Mouse (Mus musculus): Measurements from ENCODE around the gene Gclm. TPM values are rescaled to one million over a fixed set of nuclear protein-coding genes. Genes with fewer than 3 reads are reported as not detected.
"Not testable (repeated sequence)": the region's sequence is repeated elsewhere in the genome, so short reads cannot be mapped to it uniquely, and the experiment has no call there.

The Gclm gene
- polyA plus RNA-seq, 1 experiment from 2014 or later = 604 TPM

DNA sequence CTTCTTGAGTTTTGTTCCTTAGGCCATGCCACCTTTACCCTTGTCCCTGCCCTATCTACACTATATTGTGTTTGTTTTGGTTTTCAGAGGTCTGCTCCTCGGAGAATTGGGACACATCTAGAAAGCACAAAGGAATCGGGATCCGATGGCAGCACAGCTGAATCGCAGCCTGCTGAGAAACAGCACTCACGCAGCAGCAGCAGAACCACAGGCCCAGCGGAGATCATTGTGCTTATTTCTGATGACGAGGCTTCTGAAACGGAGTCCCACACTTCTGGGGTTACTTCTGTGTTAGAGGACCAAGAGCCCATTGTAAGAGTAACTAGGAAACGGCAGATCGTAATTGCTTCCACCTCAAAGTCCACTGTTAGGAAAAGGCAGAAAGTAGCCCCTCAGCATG is 29.8 kb downstream of the Gclm start:
- H3K4me2 ChIP-seq = peak overlapping the region; percentile 74

DNA sequence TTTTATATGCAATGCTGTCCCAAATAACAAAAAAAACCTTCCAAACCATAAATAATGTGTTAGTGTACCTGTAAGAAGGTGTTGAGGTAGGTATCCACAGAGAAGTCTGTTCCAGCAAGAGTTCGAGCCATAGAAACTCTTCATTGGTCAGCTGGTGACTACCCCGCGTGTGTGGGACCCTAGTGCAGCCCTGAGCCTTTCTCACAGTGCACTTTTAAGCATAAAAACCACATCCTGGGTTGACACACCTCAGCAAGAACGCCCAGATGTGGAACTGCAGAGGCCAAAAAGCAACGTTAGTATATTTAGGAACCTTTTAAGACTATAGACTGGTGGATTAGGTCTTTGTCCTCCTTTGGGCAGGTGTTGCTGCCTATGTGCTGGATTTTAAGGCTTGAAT is 41.8 kb downstream of the Gclm start:
- H3K4me3 ChIP-seq = no peak overlapping the region
- no peaks in the 10 kb centered on the region for H3K9me3 ChIP-seq (replicated peaks)
- no peak overlapping the region for H3K27ac ChIP-seq
- no peak for ATAC-seq
- no peak overlapping the region for H3K9ac ChIP-seq
- H3K4me2 ChIP-seq = no peak overlapping the region
- H3K27me3 ChIP-seq (replicated peaks) = peaks cover 6% of the 10 kb centered on the region; the same call in 1 of the 2 replicates
- 45% methylated on average over 5 of the region's 5 CpGs for WGBS (ENCODE audit: insufficient replicate concordance)
- peaks cover 2% of the 10 kb centered on the region for H3K4me1 ChIP-seq
- H3K36me3 ChIP-seq = peaks cover 37% of the 10 kb centered on the region

More for the DNA sequence above, 29.8 kb downstream of the Gclm start:
- Histone ChIP-seq H3K9ac (peak overlapping the region; percentile 93), H3K36me3 (peaks cover 57% of the 10 kb centered on the region), H3K27ac (0 out of 2 replicates have a peak overlapping the region, but pooled peaks have one; percentile 71), H3K4me3 (peak overlapping the region; percentile 98), H3K9me3 (replicated peaks) (no peaks in the 10 kb centered on the region), H3K4me1 (peaks cover 65% of the 10 kb centered on the region), H3K27me3 (replicated peaks) (no peaks in the 10 kb centered on the region)
- 72% methylated on average over 10 of the region's 10 CpGs for WGBS (ENCODE audit: insufficient replicate concordance)
- no peak for ATAC-seq

DNA sequence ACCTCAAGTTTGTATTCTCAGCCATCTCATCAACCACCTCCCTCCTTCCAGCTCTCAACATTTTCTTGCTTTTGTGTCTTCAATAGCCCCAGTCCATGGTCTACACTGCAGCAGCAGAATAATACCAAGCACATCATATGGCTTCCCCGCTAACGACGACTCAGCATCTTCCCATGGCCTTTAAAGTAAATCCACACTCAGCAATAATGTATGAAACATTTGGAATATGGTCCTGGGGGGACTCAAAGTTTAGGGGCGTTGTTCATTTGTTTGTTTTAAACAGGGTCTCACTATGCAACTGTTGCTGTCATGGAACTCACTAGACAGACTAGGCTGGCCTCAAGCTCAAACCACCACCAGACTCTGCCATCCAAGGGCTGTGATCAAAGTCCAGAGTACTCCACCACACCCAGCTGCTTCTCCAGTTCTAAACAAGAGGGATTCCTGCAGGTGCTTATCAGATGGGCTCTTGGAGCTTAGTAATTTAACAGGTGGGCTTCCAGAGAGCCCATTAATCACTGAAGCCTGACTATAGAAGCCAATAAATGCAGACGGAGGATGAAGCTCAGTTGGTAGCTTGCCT is 43.3 kb downstream of the Gclm start:
- no peak overlapping the region for H3K4me2 ChIP-seq
- H3K36me3 ChIP-seq = peaks cover 22% of the 10 kb centered on the region
- no peak overlapping the region for H3K4me3 ChIP-seq
- no peak overlapping the region for H3K27ac ChIP-seq
- peaks cover 7% of the 10 kb centered on the region for H3K4me1 ChIP-seq
- peaks cover 6% of the 10 kb centered on the region; the same call in 1 of the 2 replicates for H3K27me3 ChIP-seq (replicated peaks)
- H3K9me3 ChIP-seq (replicated peaks) = no peaks in the 10 kb centered on the region
- no peak for ATAC-seq
- WGBS (ENCODE audit: insufficient replicate concordance) = 75% methylated on average over 5 of the region's 5 CpGs
- H3K9ac ChIP-seq = no peak overlapping the region

DNA sequence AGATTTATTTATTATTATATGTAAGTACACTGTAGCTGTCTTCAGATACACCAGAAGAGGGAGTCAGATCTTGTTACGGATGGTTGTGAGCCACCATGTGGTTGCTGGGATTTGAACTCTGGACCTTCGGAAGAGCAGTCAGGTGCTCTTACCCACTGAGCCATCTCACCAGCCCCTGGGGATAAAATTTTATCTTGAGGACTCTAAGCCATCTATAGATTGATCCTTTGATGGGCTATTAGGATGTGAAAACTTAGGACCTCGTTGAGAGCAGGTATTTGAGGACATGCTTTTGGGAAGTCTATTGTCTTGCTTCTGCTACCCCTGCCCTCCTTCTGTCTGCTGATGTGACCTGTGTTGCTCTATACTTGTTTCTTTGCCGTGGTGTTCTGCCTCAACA is 44.0 kb downstream of the Gclm start:
- H3K27ac ChIP-seq; H3K4me2 ChIP-seq; H3K4me3 ChIP-seq; ATAC-seq; H3K9ac ChIP-seq; H3K27me3 ChIP-seq (replicated peaks); H3K9me3 ChIP-seq (replicated peaks): not testable (repeated sequence)
- Histone ChIP-seq H3K36me3 (peaks cover 15% of the 10 kb centered on the region), H3K4me1 (peaks cover 11% of the 10 kb centered on the region)
- WGBS (ENCODE audit: insufficient replicate concordance) = 69% methylated on average over 4 of the region's 4 CpGs

DNA sequence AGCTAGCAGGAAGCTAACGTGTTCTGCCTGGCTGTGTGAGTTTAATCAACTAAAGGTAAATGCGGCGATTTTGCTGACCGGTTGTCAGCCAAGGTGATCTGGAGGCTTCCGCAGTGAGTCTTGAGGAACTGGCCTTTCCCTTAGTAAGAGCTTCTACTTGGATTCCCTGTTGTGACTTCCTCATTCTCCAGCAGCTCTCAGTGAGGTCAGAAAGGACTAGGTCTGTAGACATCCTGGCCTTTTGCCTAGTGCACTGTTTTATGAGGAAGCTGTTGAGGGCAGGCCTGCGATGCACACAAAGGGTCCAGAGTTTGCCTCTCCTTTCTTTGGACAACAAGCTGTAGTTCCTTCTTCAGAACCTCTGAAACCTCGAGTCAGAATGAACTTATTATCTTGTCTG is 45.3 kb downstream of the Gclm start:
- WGBS (ENCODE audit: insufficient replicate concordance) = 23% methylated on average over 7 of the region's 7 CpGs
- H3K4me2 ChIP-seq = no peak overlapping the region

DNA sequence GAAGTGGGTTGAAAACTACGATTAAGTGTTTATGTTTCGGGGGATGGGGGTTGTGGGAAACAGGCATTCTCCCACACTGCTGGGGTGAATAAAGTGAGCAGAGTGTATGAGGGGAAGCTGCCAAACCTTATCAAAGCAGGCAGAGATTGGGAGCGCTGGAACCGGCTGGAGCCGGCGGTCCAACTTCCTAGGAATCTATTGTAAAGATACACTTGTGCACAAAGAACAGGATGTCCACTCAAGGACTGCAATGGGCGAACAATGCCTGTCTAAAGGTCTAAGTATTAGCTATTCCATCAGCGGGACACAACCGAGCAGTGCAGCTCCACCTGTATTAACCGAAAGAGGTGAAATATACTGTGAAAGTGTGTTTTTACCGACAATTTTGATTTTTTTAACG is 46.5 kb downstream of the Gclm start:
- Histone ChIP-seq H3K4me2 (peak overlapping the region; percentile 98), H3K9me3 (replicated peaks) (no peaks in the 10 kb centered on the region), H3K4me1 (peaks cover 19% of the 10 kb centered on the region), H3K27me3 (replicated peaks) (peaks cover 9% of the 10 kb centered on the region; the same call in 1 of the 2 replicates), H3K4me3 (no peak overlapping the region), H3K9ac (no peak overlapping the region), H3K27ac (no peak overlapping the region), H3K36me3 (no peaks in the 10 kb centered on the region)
- ATAC-seq = no peak
- WGBS (ENCODE audit: insufficient replicate concordance) = 56% methylated on average over 12 of the region's 12 CpGs

More for the DNA sequence above, 45.3 kb downstream of the Gclm start:
- H3K9ac ChIP-seq = no peak overlapping the region
- no peak overlapping the region for H3K4me3 ChIP-seq
- no peaks in the 10 kb centered on the region for H3K9me3 ChIP-seq (replicated peaks)
- peaks cover 18% of the 10 kb centered on the region for H3K4me1 ChIP-seq
- peaks cover 3% of the 10 kb centered on the region for H3K36me3 ChIP-seq
- peaks cover 9% of the 10 kb centered on the region; the same call in 1 of the 2 replicates for H3K27me3 ChIP-seq (replicated peaks)
- ATAC-seq = no peak
- no peak overlapping the region for H3K27ac ChIP-seq

DNA sequence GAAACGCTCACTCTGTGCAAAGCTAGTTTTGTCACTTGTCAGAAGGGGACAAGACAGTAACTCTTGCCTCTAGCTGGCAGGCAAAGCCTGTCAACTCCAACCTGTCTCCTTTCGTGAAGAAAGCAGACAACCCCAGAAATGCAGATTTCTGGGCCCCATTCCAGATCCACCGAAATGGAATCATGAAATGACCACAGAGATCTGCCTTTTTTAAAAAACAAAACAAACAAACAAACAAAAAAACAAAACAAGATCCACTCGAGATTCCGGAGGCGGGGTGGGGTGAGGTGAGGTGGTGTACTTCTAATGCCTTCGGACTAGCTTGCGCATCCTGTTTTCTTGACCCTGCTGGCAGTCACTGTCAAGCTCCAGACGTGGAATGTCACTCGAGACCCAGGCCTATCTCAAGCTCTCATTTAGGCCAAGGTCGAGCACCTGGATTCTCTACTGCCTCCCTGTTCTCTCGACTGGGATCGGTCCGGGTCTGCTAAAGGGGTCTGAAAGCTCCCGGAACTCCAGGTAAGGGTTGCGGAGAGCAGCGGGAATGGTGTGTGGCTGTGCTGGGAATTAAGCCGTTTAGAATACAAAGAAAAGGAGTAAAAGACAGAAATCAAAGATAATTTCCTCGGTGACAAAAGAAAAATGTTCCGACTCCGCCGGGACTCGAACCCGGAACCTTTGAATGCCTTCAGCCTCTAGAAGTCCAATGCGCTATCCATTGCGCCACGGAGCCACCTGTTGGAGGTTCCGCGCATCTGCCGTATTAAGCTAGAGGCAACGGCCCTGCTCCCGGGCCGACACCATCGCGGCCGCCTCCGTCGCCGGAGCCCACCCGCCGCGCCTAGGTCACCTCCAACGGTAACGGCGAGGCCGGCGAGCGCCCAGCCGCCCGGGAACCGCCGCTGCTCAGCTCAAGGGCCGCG is 47.2 kb downstream of the Gclm start:
- H3K36me3 ChIP-seq = no peaks in the 10 kb centered on the region
- peak; percentile 87 for ATAC-seq
- peak overlapping the region; percentile 78 for H3K27ac ChIP-seq
- peak overlapping the region; percentile 98 for H3K4me2 ChIP-seq
- peak overlapping the region; percentile 89 for H3K4me3 ChIP-seq
- H3K4me1 ChIP-seq = peaks cover 19% of the 10 kb centered on the region
- peaks cover 9% of the 10 kb centered on the region; the same call in 1 of the 2 replicates for H3K27me3 ChIP-seq (replicated peaks)
- 10% methylated on average over 50 of the region's 54 CpGs for WGBS (ENCODE audit: insufficient replicate concordance)
- peak overlapping the region; percentile 84 for H3K9ac ChIP-seq
- no peaks in the 10 kb centered on the region for H3K9me3 ChIP-seq (replicated peaks)

DNA sequence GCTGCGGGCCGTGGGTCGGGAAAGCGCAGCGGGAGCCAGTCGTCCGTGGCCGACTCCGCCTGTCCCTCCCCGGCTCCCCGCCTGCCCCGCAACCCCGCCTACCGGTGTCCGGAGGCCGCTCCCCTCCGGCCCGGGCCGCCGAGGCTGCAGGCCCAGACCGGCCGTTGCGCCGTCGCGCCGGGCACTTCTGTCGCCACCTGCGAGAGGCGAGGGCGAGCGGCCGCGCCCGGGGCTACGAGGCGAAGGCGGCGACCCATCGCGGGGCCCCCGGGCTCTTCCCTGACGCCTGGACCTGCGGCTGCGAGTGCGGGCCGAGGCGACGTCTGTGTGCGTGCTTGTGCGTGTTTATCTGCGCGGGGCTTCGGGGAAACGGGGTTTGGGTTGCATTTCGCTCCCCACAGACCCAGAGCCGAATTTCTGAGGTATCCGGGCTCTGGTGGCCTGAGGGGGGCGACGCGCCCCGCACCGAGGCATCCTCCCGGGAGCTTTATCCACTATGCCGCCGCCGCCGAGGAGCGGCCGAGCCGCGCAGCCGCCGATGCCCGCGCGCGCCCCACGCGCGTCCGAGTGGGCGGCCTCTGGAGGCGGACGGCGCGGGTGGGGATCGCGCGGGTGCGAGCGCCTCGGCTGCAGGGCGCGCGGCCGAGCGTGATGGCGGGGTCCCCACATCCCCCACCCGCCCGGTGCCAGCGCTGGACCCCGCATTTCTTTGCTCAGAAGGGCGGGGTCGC is 48.0 kb downstream of the Gclm start:
- H3K4me1 ChIP-seq = peaks cover 19% of the 10 kb centered on the region
- ATAC-seq = peak; percentile 90
- H3K4me2 ChIP-seq = peak overlapping the region; percentile 98
- peak overlapping the region; percentile 78 for H3K27ac ChIP-seq
- peak overlapping the region; percentile 84 for H3K9ac ChIP-seq
- H3K9me3 ChIP-seq (replicated peaks) = no peaks in the 10 kb centered on the region
- under 1% methylated on average over 103 of the region's 105 CpGs for WGBS (ENCODE audit: insufficient replicate concordance)
- H3K4me3 ChIP-seq = peak overlapping the region; percentile 89
- peaks cover 11% of the 10 kb centered on the region; the same call in 1 of the 2 replicates for H3K27me3 ChIP-seq (replicated peaks)
- no peaks in the 10 kb centered on the region for H3K36me3 ChIP-seq

DNA sequence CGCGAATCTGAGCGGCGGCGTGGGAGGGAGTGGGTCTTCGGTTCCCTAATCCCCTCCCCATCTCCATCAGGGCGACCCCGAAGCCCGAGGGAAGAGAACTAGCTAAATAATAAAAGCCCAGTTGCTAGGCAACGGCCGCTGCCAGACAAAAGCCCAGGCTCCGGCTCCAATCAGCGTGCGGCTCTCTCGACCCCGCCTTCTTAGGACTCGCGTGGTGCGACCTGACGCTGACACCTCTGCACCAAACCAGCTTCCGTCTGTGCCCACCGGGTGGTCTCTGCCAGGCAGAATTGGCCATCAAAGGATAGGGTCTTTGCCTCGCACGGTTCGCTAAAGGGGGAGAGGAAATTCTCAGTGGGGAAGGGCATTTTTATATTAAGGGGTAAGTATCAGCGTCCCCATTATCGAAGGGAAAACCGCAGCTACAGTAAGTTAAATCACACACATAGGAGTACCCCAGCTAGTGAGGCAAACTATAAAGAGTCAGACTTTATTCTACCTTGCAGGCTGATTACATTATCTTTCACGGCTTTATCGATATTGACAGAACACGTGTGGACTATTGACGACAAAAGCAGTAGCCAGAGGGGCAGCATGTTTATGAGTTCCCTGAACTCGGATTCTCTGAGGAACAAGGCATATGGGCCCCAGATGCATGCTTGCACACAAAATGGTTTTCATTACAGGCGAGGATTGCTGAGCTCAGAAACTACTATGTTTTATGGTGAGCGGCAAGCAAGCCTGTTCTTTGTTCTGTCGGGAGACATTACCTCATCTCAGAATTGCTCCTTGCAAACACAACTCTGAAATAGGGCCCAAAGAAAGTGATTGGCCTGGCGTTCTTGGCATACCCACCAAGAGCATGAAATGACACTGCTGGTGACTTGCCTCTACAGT is 48.8 kb downstream of the Gclm start, which contains the start of gene Bcar3:
Bcar3 (plus strand) TSS at position 183 of the 897 bp plus-strand sequence.
- peaks cover 19% of the 10 kb centered on the region for H3K4me1 ChIP-seq
- peak within 1 kb of the TSS; percentile 84 for H3K9ac ChIP-seq
- H3K27ac ChIP-seq = peak within 1 kb of the TSS; percentile 78
- 10% methylated on average over 37 of the region's 37 CpGs for WGBS (ENCODE audit: insufficient replicate concordance)
- H3K27me3 ChIP-seq (replicated peaks) = peaks cover 16% of the 10 kb centered on the region; the same call in 1 of the 2 replicates
- H3K9me3 ChIP-seq (replicated peaks) = no peaks in the 10 kb centered on the region
- H3K4me3 ChIP-seq = peak within 1 kb of the TSS; percentile 89
- peak within 1 kb of the TSS; percentile 98 for H3K4me2 ChIP-seq
- peak; percentile 28; the same call in 1 of the 2 replicates for ATAC-seq
- no peaks in the 10 kb centered on the region for H3K36me3 ChIP-seq

DNA sequence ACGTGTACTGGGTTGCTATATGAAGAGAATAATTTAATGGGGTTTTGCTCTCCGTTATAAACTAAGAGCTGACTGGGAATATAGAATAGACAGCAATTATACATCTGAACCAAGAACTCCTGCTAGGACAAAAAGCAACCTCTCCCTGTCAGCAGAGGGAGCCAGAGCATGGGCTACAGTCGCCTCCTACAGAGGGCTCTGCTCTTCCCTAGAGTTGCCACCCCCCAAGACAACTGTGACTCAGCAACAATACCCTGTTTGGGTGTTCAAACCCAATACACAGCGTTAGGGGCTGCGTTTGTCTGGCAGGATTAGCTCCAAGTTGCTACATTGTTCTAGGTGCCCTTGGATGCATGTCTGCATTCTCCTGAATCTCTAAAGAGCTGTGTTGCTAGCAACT is 50.2 kb downstream of the Gclm start:
- 7% methylated on average over 5 of the region's 5 CpGs for WGBS (ENCODE audit: insufficient replicate concordance)
- H3K27ac ChIP-seq = no peak overlapping the region
- H3K4me2 ChIP-seq = no peak overlapping the region
- peak; percentile 60 for ATAC-seq
- H3K27me3 ChIP-seq (replicated peaks) = peaks cover 16% of the 10 kb centered on the region; the same call in 1 of the 2 replicates
- no peak overlapping the region for H3K4me3 ChIP-seq
- peaks cover 19% of the 10 kb centered on the region for H3K4me1 ChIP-seq
- no peaks in the 10 kb centered on the region for H3K9me3 ChIP-seq (replicated peaks)
- H3K9ac ChIP-seq = no peak overlapping the region
- H3K36me3 ChIP-seq = no peaks in the 10 kb centered on the region

DNA sequence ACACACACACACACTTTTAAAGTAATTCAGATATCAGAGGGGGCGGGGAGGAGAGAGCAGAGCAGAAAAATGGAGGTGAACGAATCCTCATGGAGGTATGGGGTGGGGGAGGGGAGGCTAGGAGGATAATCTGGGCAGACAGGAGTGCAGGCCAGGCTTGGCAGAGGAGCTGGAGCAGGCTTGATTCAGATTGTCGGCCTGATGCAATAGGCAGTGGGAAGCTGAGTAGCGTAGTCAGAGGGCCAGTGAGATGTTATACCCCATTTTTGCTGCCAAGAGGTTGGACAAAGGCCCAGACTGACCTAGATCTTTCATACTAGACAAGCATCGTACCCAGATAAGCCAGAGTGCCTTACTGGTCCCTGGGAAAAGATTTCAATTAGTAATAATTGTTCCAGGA is 51.6 kb downstream of the Gclm start:
- Histone ChIP-seq H3K4me2 (no peak overlapping the region), H3K4me1 (peaks cover 19% of the 10 kb centered on the region), H3K27me3 (replicated peaks) (peaks cover 11% of the 10 kb centered on the region; the same call in 1 of the 2 replicates), H3K9me3 (replicated peaks) (no peaks in the 10 kb centered on the region), H3K27ac (no peak overlapping the region), H3K36me3 (no peaks in the 10 kb centered on the region), H3K4me3 (no peak overlapping the region), H3K9ac (no peak overlapping the region)
- no peak for ATAC-seq
- 68% methylated on average over 5 of the region's 5 CpGs for WGBS (ENCODE audit: insufficient replicate concordance)
